Mouse (Mus musculus): ENCODE measurements around the gene S1pr3.

DNA sequence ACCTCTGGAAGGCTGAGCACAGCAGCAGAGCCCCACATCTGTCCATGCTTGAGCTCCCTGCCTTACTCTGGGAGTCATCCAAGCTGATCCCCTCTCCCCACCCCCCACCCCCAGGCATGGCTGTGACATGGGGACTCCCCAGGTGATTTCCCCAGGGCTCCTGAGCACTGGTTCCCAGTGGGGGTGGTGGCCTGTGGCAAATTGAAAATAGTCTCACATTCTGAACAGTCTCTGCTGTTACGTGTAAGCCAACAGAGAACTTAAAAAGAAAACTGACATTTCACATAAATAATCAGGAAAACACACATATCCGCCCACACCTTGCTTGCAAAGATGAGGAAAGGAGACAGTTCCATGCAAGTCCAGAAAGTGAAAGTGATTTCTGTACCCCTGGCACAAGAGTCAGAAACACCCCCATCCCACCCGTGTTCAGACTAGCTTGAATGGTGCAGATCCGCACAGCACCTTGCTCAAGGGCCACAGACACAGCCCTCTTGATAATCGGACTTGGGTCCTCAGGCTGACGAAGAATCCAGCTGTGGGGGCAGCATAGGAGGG is 17.0 kb upstream of the S1pr3 start:
- TF ChIP-seq POLR2A (IDR thresholded peaks at IDR 0.05; ENCODE audit: control insufficient read depth, extremely low read depth, insufficient read depth, low read length, poor library complexity) = no peak
- TF ChIP-seq CTCF (IDR thresholded peaks at IDR 0.05; ENCODE audit: borderline replicate concordance, control insufficient read depth, extremely low read depth, insufficient read depth, low read length, poor library complexity) = no peak
